Mouse (Mus musculus) liver, embryonic 14.5 days (tissue): ENCODE results near the gene Ube2n.

Source experiments
- CTCF ChIP-seq: IDR thresholded peaks from 2 replicates; pipeline ENCODE4 v1.5.1; 2016; ENCODE audit warnings: antibody characterized with exemption, low read depth, control low read depth
- EP300 ChIP-seq: IDR thresholded peaks from 2 replicates; pipeline ENCODE4 v1.6.1; 2016; ENCODE audit warnings: antibody characterized with exemption, low read depth

DNA sequence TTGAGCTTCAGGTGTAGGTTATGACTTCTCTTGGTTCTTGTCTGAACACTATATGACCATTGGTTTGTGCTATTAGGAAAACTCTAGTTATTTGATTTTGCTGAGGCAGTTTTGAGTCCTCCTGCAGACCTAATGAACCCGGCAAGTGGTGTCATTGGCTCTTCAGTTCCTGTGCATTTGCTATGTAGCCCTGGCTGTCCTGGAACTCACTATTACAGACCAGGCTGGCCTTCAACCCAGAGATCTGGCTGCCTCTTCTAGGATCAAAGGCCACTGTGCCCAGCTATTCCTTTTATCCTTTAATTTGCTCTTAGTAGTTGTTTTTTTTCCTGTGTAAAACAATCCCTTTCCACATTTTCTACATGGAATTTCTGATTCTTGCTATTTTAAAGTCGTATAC lies 28.4 kb downstream of the Ube2n start:
- no peak for TF ChIP-seq CTCF
- TF ChIP-seq EP300: no peak
